Mouse (Mus musculus) hematopoietic multipotent progenitor cell, adult 10-12 weeks (in vitro differentiated cells): ENCODE data around the gene Speer4e. TPM values are rescaled to one million over a fixed set of nuclear protein-coding genes. Genes with fewer than 3 reads are reported as not detected.

ENCODE experiments used
- polyA plus RNA-seq: library from polyadenylated mRNA; stranded (reverse); fragments of >175 nt; gene quantifications from 2 replicates; pipeline ENCODE4 v1.2.3, GENCODE M21; 2012; ENCODE audit warnings: low replicate concordance

The Speer4e gene
- not detected in 2 replicates for polyA plus RNA-seq

GRCm38 (mm10) chr5:14938329-14938728, at the start of gene Speer4e:
Speer4e (minus strand) TSS chr5:14938429.

GRCm38 (mm10) chr5:14978835-14979234, 40.6 kb upstream of the Speer4e start, which contains the start of gene Gm10354:
Gm10354 (minus strand) TSS chr5:14978935.

GRCm38 (mm10) chr5:14914799-14915198, 23.4 kb downstream of the Speer4e start, which contains the start of gene Gm9758:
Gm9758 (minus strand) TSS chr5:14914899.

Other genes with a start within 250 kb of the Speer4e start
- not detected in 2 replicates for gene Gm9758, start 23.5 kb downstream of the Speer4e start, polyA plus RNA-seq
- gene Gm10354, start 40.5 kb upstream of the Speer4e start, polyA plus RNA-seq, result not detected in 2 replicates
- not detected in 2 replicates for gene Gm17019, start 94.6 kb upstream of the Speer4e start, polyA plus RNA-seq